Mouse (Mus musculus): Measurements from ENCODE around the gene Sidt1. TPM values are rescaled to one million over a fixed set of nuclear protein-coding genes. Genes with fewer than 3 reads are reported as not detected.

Gene Sidt1
- total RNA-seq, 2 experiments from 2014 or later: 43.5 to 45.0 TPM

- H3K4me3 ChIP-seq: no peak overlapping the region
- H3K27ac ChIP-seq: no peak overlapping the region; the same call in 1 of the 2 replicates
- TF ChIP-seq CTCF (conservative IDR thresholded peaks at IDR 0.05): no peak
- DNase-seq (ENCODE audit: low spot score in 2 of 2): no peak
Observed at GRCm38 (mm10) chr16:44215513-44215912, 117.5 kb downstream of the Sidt1 start.

DNA sequence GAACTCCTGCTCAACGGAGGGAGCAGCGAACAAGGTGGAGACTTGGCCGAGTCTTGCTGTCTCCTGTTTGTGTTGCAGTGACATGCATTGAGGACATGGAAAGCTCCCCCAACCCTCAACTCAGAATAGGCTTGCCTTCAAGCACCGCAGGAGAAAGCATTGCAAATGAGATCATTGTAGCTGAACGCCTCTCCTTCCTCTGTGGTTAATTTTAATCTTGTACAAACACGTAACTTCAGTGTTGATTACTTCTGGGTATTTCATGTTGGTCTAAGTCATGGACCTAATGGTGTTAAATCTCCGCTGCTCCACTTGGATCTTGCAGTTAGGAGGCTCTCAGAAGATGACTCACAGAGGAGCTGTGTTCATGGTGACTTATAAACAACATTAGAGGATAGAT, 120.3 kb downstream of the Sidt1 start:
- H3K4me3 ChIP-seq: no peak overlapping the region
- H3K27ac ChIP-seq: no peak overlapping the region
- DNase-seq (ENCODE audit: low spot score in 2 of 2): no peak
- no peak for TF ChIP-seq CTCF (conservative IDR thresholded peaks at IDR 0.05)

GRCm38 (mm10) chr16:44211054-44211414, 122.0 kb downstream of the Sidt1 start:
- Histone ChIP-seq H3K27ac (no peak overlapping the region), H3K4me3 (no peak overlapping the region)
- TF ChIP-seq CTCF (conservative IDR thresholded peaks at IDR 0.05): no peak
- DNase-seq (ENCODE audit: low spot score in 2 of 2): no peak

- DNase-seq (ENCODE audit: low spot score in 2 of 2): peak in 1 of 2 experiments; percentile 4
- 0 out of 2 replicates have a peak, but pooled peaks have one; percentile 11 for TF ChIP-seq CTCF (conservative IDR thresholded peaks at IDR 0.05)
- no peak overlapping the region for H3K4me3 ChIP-seq
- no peak overlapping the region for H3K27ac ChIP-seq
Observed at GRCm38 (mm10) chr16:44210156-44211053, 122.6 kb downstream of the Sidt1 start.

- TF ChIP-seq CTCF (conservative IDR thresholded peaks at IDR 0.05): no peak
- H3K4me3 ChIP-seq: no peak overlapping the region
- no peak overlapping the region for H3K27ac ChIP-seq
- no peak for DNase-seq (ENCODE audit: low spot score in 2 of 2)
Observed at GRCm38 (mm10) chr16:44205973-44206372, 127.0 kb downstream of the Sidt1 start.

DNA sequence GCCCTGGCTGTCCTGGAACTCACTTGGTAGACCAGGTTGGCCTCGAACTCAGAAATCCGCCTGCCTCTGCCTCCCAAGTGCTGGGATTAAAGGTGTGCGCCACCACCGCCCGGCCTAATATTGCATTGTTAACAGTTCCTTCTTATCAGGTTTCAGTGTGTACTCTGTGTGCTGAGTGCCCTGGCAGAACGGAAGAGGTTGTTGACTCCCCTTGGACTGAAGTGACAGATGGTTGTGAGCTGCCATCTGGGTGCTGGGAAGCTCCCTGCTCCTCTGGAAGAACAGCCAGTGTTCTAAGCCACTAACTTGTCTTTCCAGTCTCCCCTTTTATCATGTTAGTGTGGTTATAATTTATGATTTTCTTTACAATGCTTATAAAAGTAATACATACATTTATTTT, 128.7 kb downstream of the Sidt1 start:
- peak; percentile 71 to 74 for DNase-seq (ENCODE audit: low spot score in 2 of 2)
- no peak overlapping the region for H3K4me3 ChIP-seq
- no peak for TF ChIP-seq CTCF (conservative IDR thresholded peaks at IDR 0.05)
- peak overlapping the region; percentile 77; the same call in 1 of the 2 replicates for H3K27ac ChIP-seq

DNA sequence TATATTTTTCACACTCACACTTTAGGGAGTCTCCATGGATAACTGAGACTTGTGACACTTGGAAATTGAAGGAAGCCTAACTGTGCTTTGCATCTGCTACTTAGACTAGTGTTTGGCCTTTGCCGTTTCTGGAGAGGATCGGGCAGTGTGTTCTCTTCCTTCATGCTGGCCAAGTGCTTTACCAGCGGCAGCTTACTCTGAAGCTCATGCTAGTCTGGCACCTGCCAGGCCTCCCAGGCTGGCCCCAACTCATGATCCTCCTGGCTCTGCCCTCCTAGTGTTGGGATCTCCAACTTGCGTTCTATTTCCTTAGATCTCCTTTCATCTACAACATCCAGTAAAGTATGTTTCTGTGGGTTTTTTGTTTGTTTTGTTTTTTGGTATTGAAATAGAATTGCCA, 132.8 kb downstream of the Sidt1 start:
- no peak for DNase-seq (ENCODE audit: low spot score in 2 of 2)
- TF ChIP-seq CTCF (conservative IDR thresholded peaks at IDR 0.05): no peak
- Histone ChIP-seq H3K27ac (peak overlapping the region; percentile 39; the same call in 1 of the 2 replicates), H3K4me3 (no peak overlapping the region)

DNA sequence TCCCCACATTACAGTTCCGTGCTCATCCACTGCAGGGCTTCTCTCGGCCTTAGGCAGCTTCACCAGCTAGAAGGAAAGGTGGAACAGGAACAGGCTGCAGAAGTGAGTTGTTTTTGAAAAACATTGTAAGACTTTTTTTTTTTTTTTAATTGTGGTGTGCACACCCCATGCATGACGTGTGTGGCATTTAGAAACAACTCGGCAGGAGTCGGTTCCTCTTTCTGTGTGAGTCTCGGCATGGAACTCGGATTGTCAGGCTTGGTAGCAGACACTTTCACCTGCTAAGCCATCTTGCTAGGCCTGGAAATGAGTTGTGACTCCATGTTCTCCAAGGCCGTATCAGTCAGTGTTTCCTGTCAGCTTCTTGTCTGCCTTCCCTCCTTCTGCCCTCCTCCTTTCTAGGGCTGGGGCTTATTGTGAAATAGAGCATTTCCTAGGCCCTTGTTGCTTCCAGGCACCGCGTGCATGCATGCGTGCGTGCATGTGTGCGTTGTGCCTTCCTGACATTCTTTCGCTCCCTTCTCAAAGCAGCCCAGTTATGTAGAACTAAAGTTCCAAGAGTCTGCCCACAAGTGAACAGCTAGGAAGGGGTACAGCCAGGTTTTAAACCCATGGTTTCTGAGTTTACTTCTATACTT, 133.8 kb downstream of the Sidt1 start:
- DNase-seq (ENCODE audit: low spot score in 2 of 2): no peak
- no peak overlapping the region for H3K27ac ChIP-seq
- TF ChIP-seq CTCF (conservative IDR thresholded peaks at IDR 0.05): no peak
- no peak overlapping the region for H3K4me3 ChIP-seq

DNA sequence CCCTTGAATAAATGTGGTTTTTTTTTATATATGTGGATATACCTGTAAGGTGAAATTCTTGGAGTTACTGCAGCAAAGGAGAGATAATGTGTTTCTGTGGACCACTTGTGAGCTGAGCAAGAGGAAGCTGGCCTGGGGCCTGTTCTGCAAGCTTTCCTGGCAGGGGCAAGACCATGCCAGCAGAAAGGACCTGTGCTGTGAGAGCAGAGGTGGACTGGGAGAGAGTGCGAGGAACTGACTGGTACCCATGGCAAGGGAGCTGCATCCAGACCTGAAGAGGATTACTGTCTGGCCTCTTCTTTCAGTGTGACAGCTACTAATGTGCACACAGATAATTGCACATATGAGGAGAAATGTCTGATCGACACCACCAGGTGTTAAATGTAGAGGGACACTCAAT, 142.0 kb downstream of the Sidt1 start:
- TF ChIP-seq CTCF (conservative IDR thresholded peaks at IDR 0.05): no peak
- no peak for DNase-seq (ENCODE audit: low spot score in 2 of 2)

More for the DNA sequence above, 142.0 kb downstream of the Sidt1 start:
- Histone ChIP-seq H3K27ac (no peak overlapping the region), H3K4me3 (no peak overlapping the region)

Other genes with a start within 250 kb of the Sidt1 start
- 100 to 1,000 TPM; 535 to 581 TPM for gene Atp6v1a, start 193.5 kb downstream of the Sidt1 start, total RNA-seq (2021)
- 10 to 100 TPM; 59.2 to 61.1 TPM for gene Naa50, start 193.4 kb downstream of the Sidt1 start, total RNA-seq (2021)
- gene Usf3, start 159.9 kb downstream of the Sidt1 start, total RNA-seq (2021): 10 to 100 TPM; 41.4 to 43.0 TPM
- 10 to 100 TPM; 20.6 to 23.3 TPM for gene Spice1, start 13.9 kb upstream of the Sidt1 start, total RNA-seq (2021)
- 10 to 100 TPM; 12.8 to 14.8 TPM for gene Cfap44, start 61.6 kb upstream of the Sidt1 start, total RNA-seq (2021)
- gene Boc, start 225.7 kb upstream of the Sidt1 start, total RNA-seq (2021): 10 to 100 TPM in 1 of 2 experiments, 1 to 10 TPM in 1; 9.7 to 12.1 TPM